Mouse (Mus musculus): ENCODE measurements around the gene Cabp5.
"Not testable (repeated sequence)": the region's sequence is repeated elsewhere in the genome, so short reads cannot be mapped to it uniquely, and the experiment has no call there.

Cabp5 gene

GRCm38 (mm10) chr7:13397832-13398231 is at the start of gene Cabp5:
Cabp5 (plus strand) TSS chr7:13398132.
- no peak for DNase-seq

- no peak for DNase-seq
These were observed 42.0 kb upstream of the Cabp5 start for GRCm38 (mm10) chr7:13355943-13356342.

- DNase-seq: no peak
These were observed 17.3 kb upstream of the Cabp5 start for GRCm38 (mm10) chr7:13380588-13380987.

GRCm38 (mm10) chr7:13450541-13450940 is 52.6 kb downstream of the Cabp5 start, which contains the start of gene Bsph1:
Bsph1 (plus strand) TSS chr7:13450841.
- DNase-seq: not testable (repeated sequence)
